ENCODE assay signal across 20 mouse cellular contexts in genomic region chr13:107810060-107810801, GRCm38 (mm10).
DNase-seq lines count a peak whose midpoint lies in the region; TF ChIP-seq lines count a peak whose summit lies in the region.
"Had no signal": no experiment of that assay in that cellular context is flagged by ENCODE, and none has a peak within 500 bp of the region (broad histone marks: within the 10 kb centered on the region; RNA-seq: fewer than 3 reads in every experiment).

No protein-coding gene starts in this region.

- no peak for TF ChIP-seq CTCF in left cerebral cortex, adult 2 months (IDR thresholded peaks at IDR 0.05)
- no peak for TF ChIP-seq CTCF in CH12.LX (conservative IDR thresholded peaks at IDR 0.05 in 1 of 2, IDR thresholded peaks at IDR 0.05 in 1 of 2; ENCODE audit: low read depth in 2 of 2, low read length in 2 of 2)

- no peak for TF ChIP-seq POLR2A in CH12.LX (IDR thresholded peaks at IDR 0.05; ENCODE audit: low read depth, low read length)

- in situ Hi-C loops in CH12.LX (cut with MboI; ENCODE audit: low pct_ligation_motif_present, low pct_unique_long_range_greater_than_20kb, low sequenced_read_pairs), result no loop called here

- H3K36me3 ChIP-seq in CH12.LX (replicated peaks in 1 of 2; ENCODE audit: control insufficient read depth in 1 of 2, insufficient read depth in 1 of 2, low read length in 1 of 2), result no peaks in the 10 kb centered on the region
- peaks cover 36% of the 10 kb centered on the region for H3K36me3 ChIP-seq in megakaryocyte, embryonic 14.5 days (replicated peaks; ENCODE audit: low read length)
- peaks cover 3% of the 10 kb centered on the region; the same call in 1 of the 2 replicates for H3K36me3 ChIP-seq in limb, embryonic 10.5 days
- H3K36me3 ChIP-seq: liver, embryonic 15.5 days; stomach, embryonic 15.5 days had no signal

- H3K4me1 ChIP-seq in CH12.LX (ENCODE audit: control insufficient read depth in 1 of 2, insufficient read depth in 2 of 2), result peaks cover 7 to 49% of the 10 kb centered on the region in 2 experiments; a peak in 3 of 4 replicates
- peaks cover 48% of the 10 kb centered on the region for H3K4me1 ChIP-seq in megakaryocyte, embryonic 14.5 days
- H3K4me1 ChIP-seq in limb, embryonic 10.5 days, result peaks cover 4% of the 10 kb centered on the region; the same call in 1 of the 2 replicates

- peak overlapping the region; percentile 40; the same call in 1 of the 2 replicates for H3K27ac ChIP-seq in left cerebral cortex, adult 2 months
- H3K27ac ChIP-seq in CH12.LX (ENCODE audit: insufficient read depth, low read depth), result no peak overlapping the region
- no peak overlapping the region for H3K27ac ChIP-seq in limb, embryonic 10.5 days
- H3K27ac ChIP-seq: heart, adult 2 months; hindbrain, embryonic 10.5 days; liver, embryonic 15.5 days; stomach, embryonic 15.5 days had no signal

- DNase-seq in left cerebral cortex, adult 2 months (ENCODE audit: extremely low spot score in 1 of 2, low spot score in 2 of 2), result no peak
- no peak for DNase-seq in left cerebral cortex, postnatal 36 days (ENCODE audit: low spot score in 2 of 2)
- DNase-seq in A20 (ENCODE audit: low read depth, low spot score) (peak; percentile 59), CH12.LX (ENCODE audit: extremely low read depth) (peak; percentile 65)
- no peak for DNase-seq in right cerebral cortex, postnatal 10 days (ENCODE audit: low spot score in 2 of 2)
- DNase-seq in limb, embryonic 10.5 days (ENCODE audit: low spot score), result no peak
- DNase-seq in kidney, adult 11 months, result no peak
- DNase-seq: cerebellum, postnatal 36 days; heart, adult 2 months; kidney, postnatal 36 days; left cerebral cortex, postnatal 4 days; right cerebral cortex, postnatal 14 days; thymus, postnatal 25 days had no signal

- H3K4me2 ChIP-seq in CH12.LX (ENCODE audit: insufficient read depth, low read depth, poor library complexity, severe bottlenecking), result peak overlapping the region; percentile 52
- H3K4me2 ChIP-seq: liver, embryonic 15.5 days; midbrain, embryonic 11.5 days; stomach, embryonic 15.5 days had no signal

- H3K27me3 ChIP-seq in CH12.LX (replicated peaks), result no peaks in the 10 kb centered on the region
- no peaks in the 10 kb centered on the region for H3K27me3 ChIP-seq in megakaryocyte, embryonic 14.5 days (replicated peaks)
- no peaks in the 10 kb centered on the region for H3K27me3 ChIP-seq in limb, embryonic 10.5 days (ENCODE audit: low read depth, poor library complexity, severe bottlenecking)
- H3K27me3 ChIP-seq: liver, embryonic 15.5 days; Patski; stomach, embryonic 15.5 days had no signal

- no peak; the same call in 1 of the 2 replicates for TF ChIP-seq RAD21 in CH12.LX (IDR thresholded peaks at IDR 0.05; ENCODE audit: low read depth, low read length)

- 0 out of 2 replicates have a peak, but pooled peaks cover 2% of the 10 kb centered on the region for H3K79me2 ChIP-seq in CH12.LX (replicated peaks; ENCODE audit: control insufficient read depth, extremely low read depth, insufficient read depth, poor library complexity, severe bottlenecking)

- intact Hi-C loops in left cerebral cortex, adult 2 months (cut with DNase I), result no loop called here
- intact Hi-C loops in left cerebral cortex, postnatal 36 days (cut with DNase I), result loop anchor here (5.0 kb wide), 1 partner anchor 77 kb away; no protein-coding TSS in a partner anchor

- no peaks in the 10 kb centered on the region for H3K9me3 ChIP-seq in CH12.LX (replicated peaks; ENCODE audit: low read length)
- H3K9me3 ChIP-seq in megakaryocyte, embryonic 14.5 days, result no peaks in the 10 kb centered on the region
- H3K9me3 ChIP-seq in limb, embryonic 10.5 days (replicated peaks), result no peaks in the 10 kb centered on the region
- H3K9me3 ChIP-seq: liver, embryonic 15.5 days; stomach, embryonic 15.5 days had no signal

- dilution Hi-C loops in CH12.LX (cut with MboI; ENCODE audit: extremely low pct_ligation_motif_present, extremely low pct_unique_long_range_greater_than_20kb, low sequenced_read_pairs), result no loop called here

- H3K4me3 ChIP-seq in left cerebral cortex, adult 2 months, result no peak overlapping the region
- peak overlapping the region in 1 of 3 experiments; percentile 1 for H3K4me3 ChIP-seq in CH12.LX (replicated peaks in 1 of 3; ENCODE audit: low read depth in 2 of 3, low read length in 2 of 3, poor library complexity in 1 of 3)
- peak overlapping the region; percentile 47 for H3K4me3 ChIP-seq in megakaryocyte, embryonic 14.5 days (replicated peaks)
- no peak overlapping the region for H3K4me3 ChIP-seq in limb, embryonic 10.5 days
- H3K4me3 ChIP-seq: heart, adult 2 months; hindbrain, embryonic 10.5 days; liver, embryonic 15.5 days; myocyte; stomach, embryonic 15.5 days had no signal

- 82% methylated on average over 9 of the region's 9 CpGs for WGBS in limb, embryonic 10.5 days

- no peak overlapping the region for H3K9ac ChIP-seq in CH12.LX (ENCODE audit: insufficient read depth, low read depth)
- H3K9ac ChIP-seq: liver, embryonic 15.5 days; stomach, embryonic 15.5 days had no signal

- peak; percentile 88 for TF ChIP-seq EP300 in CH12.LX (IDR thresholded peaks at IDR 0.05; ENCODE audit: low read length)

TF ChIP-seq in CH12.LX, 34 proteins besides CTCF, POLR2A, EP300 and RAD21:
- no peak for TF ChIP-seq USF1 (IDR thresholded peaks at IDR 0.05; ENCODE audit: low read depth, low read length)
- TF ChIP-seq IRF4 (IDR thresholded peaks at IDR 0.05; ENCODE audit: low read depth, low read length), result peak; percentile 90
- peak; percentile 25; the same call in 1 of the 2 replicates for TF ChIP-seq MEF2A (IDR thresholded peaks at IDR 0.05; ENCODE audit: borderline replicate concordance, low read depth, low read length)
- no peak for TF ChIP-seq POLR2AphosphoS2 (IDR thresholded peaks at IDR 0.05; ENCODE audit: low read depth, low read length)
- TF ChIP-seq MYC (IDR thresholded peaks at IDR 0.05; ENCODE audit: low read depth, low read length), result 0 out of 2 replicates have a peak, but pooled peaks have one; percentile 31
- TF ChIP-seq ZMIZ1 (IDR thresholded peaks at IDR 0.05; ENCODE audit: low read depth, low read length), result no peak
- TF ChIP-seq E2F4 (IDR thresholded peaks at IDR 0.05; ENCODE audit: insufficient replicate concordance, low read depth, low read length), result no peak
- TF ChIP-seq SMC3 (IDR thresholded peaks at IDR 0.05; ENCODE audit: low read depth, low read length), result no peak

Comparison
In these comparisons a context has a peak if more than half of its experiments do, and no peak if none do; other contexts are left out.
1. DNase-seq: peak in A20 (single experiment) and CH12.LX (single experiment); none in left cerebral cortex, adult 2 months (0 of 2), left cerebral cortex, postnatal 36 days (0 of 2), right cerebral cortex, postnatal 10 days (0 of 2), limb, embryonic 10.5 days (single experiment) and kidney, adult 11 months (single experiment).